Mouse (Mus musculus): Measurements from ENCODE around the gene Enho.
"Not testable (repeated sequence)": the region's sequence is repeated elsewhere in the genome, so short reads cannot be mapped to it uniquely, and the experiment has no call there.

Gene Enho

GRCm38 (mm10) chr4:41639913-41640507 is at the start of gene Enho:
Gene Enho, minus strand, starts transcription at chr4:41640324.
- in situ Hi-C loops (cut with MboI) = no loop called here

DNA sequence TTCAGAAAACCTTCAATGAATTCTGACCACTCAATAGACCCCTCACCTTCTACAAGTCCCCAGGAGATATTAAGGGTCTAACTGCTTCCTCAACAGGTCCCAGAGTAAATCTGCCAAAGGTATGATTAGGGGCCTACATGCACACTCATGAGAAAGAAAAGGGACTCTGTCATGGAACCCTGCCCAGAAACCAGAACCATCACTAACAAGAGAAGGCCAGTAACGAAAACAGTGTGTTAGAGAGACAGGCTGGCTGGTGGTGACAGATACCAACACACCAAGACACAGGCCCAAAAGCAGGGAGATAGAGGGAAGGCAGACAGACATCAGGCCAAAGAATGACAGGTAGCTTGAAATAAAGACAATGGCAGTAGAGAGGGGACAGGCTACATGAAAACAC is 48.4 kb upstream of the Enho start:
- in situ Hi-C loops (cut with MboI) = not testable (repeated sequence)

DNA sequence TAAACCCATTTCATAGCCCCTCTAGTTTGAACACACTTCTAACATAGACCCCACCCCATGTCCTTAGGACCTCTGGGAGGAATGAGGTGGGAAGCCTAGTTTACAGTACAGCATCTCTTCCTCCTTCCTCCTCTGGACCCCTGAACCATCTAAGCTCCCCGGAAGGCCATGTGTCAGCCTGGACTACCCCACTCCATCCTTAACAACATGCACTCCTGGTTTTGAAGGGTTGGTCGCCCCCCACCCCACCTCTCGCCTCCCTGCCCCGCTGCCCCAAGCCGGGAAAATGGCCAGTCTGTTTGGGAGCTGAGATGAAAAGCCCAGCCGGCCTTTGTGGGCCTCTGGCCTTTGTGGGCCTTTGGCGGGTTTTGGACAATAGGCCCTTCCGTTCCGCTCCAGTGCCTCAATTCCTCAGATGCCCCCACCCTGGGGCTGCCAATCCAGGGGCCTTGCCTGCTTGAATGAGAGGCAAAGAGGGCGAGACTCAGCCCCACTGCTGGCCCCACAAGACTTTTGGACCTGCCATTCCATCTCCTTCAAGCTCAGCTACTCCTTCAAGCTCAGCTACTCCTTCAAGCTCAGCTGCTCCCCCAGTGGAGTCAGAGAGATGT is 45.9 kb upstream of the Enho start:
- in situ Hi-C loops (cut with MboI) = not testable (repeated sequence)

- in situ Hi-C loops (cut with MboI) = not testable (repeated sequence)
These were observed 44.9 kb upstream of the Enho start for GRCm38 (mm10) chr4:41684931-41685453.

- in situ Hi-C loops (cut with MboI) = not testable (repeated sequence)
These were observed 44.2 kb upstream of the Enho start for GRCm38 (mm10) chr4:41684131-41684930.

DNA sequence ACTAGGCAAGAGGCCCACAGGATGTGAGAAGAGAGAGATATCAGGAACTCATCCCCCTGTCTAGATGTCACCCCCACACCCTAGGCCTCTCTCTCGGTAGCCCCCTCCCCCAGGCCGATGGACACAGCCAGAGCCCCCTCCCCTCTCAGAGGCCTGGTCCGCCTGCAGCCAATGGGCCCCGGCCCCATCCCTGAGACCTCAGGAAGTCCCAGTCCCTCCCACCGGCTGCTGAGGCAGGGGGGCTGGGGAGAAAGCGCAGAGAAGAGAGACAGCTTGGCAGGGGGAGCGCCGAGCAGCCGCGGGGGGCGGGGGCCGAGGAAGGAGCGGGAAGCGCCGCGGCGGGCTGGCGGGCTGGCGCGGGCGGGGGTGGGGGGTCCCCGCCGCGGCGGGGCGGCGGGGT is 43.2 kb upstream of the Enho start:
- in situ Hi-C loops (cut with MboI) = not testable (repeated sequence)

GRCm38 (mm10) chr4:41682789-41683188 is 42.7 kb upstream of the Enho start:
- in situ Hi-C loops (cut with MboI) = no loop called here

- in situ Hi-C loops (cut with MboI) = no loop called here
These were observed 41.8 kb upstream of the Enho start for GRCm38 (mm10) chr4:41681947-41682346.

- in situ Hi-C loops (cut with MboI) = no loop called here
These were observed 41.1 kb upstream of the Enho start for GRCm38 (mm10) chr4:41681176-41681575.

DNA sequence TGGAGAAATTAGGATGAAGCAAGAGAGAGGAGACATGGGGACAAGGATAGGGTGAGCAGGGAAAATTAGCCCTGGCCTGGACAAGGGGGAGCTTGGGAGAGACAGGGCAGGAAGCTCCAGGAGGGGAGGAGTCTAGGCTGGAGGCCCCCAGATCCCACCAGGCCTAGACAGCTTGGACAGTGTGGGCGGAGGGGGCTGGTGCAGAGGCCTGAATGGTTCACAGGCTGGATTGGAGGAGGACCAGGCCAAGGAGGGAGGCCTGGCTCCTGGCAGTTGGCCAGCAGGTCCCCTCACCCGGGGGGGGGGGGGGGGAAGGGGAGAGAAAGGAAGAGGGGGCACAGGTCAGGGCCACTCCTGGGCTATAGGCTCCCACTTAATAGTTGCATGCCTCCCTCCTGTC is 39.2 kb upstream of the Enho start:
- in situ Hi-C loops (cut with MboI) = no loop called here

GRCm38 (mm10) chr4:41678863-41679262 is 38.7 kb upstream of the Enho start:
- in situ Hi-C loops (cut with MboI) = no loop called here

DNA sequence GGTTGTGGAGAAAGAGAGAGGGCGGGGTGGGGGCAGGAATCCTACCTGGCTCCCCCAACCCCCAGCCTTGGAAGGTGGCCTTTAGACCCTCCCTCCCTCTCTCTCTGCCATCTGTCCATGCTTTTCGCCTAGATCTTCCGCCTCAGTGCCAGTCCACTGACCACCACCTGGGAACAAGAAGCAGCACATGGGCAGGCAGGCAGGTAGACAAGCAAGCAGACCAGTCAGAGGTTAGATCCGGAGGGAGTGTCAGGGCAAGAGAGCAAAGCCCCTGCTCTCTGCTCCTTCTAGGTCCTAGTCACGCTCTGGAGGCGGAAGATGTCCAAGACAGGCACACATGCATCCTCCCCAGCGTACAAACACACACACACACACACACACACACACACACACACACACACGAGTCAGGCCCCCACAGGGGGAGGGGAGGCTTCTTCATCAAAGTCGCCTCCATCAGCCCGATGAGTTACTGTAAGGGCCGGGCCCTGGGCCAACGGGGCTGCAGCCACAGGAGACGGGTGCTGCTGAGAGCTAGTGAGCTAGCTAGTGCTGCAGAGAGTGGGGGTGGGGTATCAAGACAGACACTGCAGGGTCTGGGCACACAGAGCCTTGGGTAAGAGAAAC is 37.0 kb upstream of the Enho start:
- in situ Hi-C loops (cut with MboI) = no loop called here

GRCm38 (mm10) chr4:41676248-41677005 is 36.3 kb upstream of the Enho start:
- in situ Hi-C loops (cut with MboI) = no loop called here

- in situ Hi-C loops (cut with MboI) = no loop called here
These were observed 33.1 kb upstream of the Enho start for GRCm38 (mm10) chr4:41673186-41673585.

DNA sequence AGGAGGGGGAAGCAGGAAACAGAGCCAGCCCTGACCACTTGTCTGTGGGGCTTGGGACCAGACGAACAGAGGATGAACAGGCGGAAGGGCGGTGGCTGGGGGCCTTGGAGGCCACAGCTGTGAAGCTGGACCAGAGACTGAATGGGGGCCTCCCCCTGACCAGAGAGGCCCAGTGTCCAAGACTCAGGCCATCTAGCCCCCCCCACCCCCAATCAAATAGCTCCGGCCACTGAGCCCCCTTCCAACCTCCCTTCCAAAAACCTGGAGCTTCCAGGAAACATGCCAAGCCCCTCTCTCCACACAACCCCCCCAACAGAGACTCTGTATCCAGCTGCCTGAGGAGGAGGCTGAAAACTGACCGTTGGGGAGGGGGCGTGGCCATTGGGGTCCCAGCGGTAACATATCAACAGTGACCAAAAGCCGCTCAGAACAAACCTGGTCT is 32.4 kb upstream of the Enho start:
- in situ Hi-C loops (cut with MboI) = no loop called here

DNA sequence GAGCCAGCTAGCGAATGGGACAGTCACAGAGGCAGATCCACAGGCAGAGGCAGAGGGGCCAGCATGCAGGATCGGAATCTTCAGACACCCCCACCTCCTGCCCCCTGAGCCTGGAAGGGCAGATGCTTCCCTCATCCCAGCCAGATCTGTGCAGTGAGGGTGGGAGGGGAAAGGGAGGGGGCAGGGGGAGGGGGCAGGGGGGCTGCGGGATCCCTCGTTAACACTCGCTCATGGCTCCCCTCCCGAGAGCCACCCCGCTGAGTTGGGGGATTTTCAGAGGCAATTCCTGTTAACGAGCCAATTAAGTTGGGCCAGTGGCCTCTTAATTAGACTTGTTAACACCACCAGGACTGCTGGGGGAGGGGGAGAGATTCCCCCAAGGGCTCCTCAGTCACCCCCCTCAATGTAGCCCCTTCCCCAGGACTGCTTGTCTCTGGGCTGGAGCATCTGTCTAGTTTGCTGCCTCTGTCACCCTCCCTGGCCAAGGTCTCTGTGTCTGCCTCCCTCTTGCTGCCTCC is 31.9 kb upstream of the Enho start:
- in situ Hi-C loops (cut with MboI) = no loop called here

DNA sequence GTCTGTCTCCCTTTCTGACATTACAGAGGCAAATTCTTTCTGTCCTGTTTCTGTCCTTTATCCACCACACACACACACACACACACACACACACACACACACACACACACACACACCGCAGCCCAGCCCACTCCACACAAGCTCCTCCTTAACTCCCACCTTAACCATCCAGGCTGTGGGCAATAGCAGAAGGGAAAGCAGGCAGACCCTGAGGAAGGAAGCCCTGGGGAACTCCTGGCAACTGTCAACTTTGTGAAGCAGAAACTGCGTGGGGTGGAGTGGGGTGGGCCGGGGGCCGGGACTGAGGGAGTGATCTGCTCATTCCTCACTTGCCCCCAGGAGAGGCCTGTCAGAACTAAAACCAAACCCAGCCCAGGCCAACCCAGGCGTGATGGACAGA is 31.4 kb upstream of the Enho start:
- in situ Hi-C loops (cut with MboI) = no loop called here

DNA sequence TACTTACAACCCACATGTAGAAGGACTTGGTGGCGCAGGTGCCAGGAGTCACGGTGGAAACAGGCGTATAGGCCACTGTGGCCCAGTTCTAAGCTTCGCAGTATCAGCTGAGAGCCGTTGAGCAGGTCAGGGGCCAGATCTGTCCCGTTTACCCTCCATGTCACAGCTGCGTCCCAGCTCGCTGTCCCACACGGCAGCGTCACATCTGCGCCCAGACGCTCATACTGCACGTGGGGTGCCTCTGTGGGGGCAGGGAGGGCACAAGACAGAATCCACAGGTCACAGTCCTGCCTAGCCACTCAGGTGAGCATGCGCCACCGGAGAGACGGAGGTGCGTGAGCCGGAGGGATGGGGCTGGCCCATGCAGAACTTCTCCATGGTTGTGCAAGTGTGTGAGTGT is 30.7 kb upstream of the Enho start:
- in situ Hi-C loops (cut with MboI) = no loop called here

- in situ Hi-C loops (cut with MboI) = no loop called here
These were observed 26.5 kb upstream of the Enho start for GRCm38 (mm10) chr4:41666646-41667045.

- in situ Hi-C loops (cut with MboI) = no loop called here
These were observed 25.0 kb upstream of the Enho start for GRCm38 (mm10) chr4:41665009-41665675.

DNA sequence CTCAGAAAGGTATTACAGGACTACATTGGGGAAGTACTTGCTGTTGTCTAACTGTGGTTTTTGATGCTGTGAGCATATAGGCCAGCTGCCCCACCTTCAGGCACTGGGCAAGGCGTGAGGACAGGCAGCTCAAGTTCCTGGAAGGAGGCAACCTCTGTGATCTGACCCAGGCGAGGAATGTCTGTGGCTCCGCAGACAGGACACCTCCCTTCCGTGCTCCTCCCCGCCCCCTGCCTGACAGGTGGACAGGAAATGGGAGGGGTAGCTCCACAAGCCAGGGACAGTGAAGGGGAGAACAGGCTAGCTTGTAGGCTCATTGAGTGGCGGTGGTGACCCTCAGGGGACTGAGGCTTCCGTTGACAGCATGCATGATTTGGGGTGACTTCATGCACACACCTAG is 24.4 kb upstream of the Enho start:
- in situ Hi-C loops (cut with MboI) = no loop called here
